Mouse (Mus musculus) ovary, postnatal 10 days (tissue): ENCODE results near the gene Pop4.
A peak's percentile ranks its signal among the peaks of the same experiment; 100 is the strongest.

ENCODE experiments used
- DNase-seq: peaks from one replicate; pipeline ENCODE4 v3.0.0; 2022; ENCODE audit warnings: low spot score

Pop4 gene

GRCm38 (mm10) chr7:38219526-38219925, 51.7 kb downstream of the Pop4 start:
- no peak for DNase-seq

- DNase-seq, result no peak
Measured at GRCm38 (mm10) chr7:38218631-38219367, 52.4 kb downstream of the Pop4 start.

GRCm38 (mm10) chr7:38217417-38218171, 53.6 kb downstream of the Pop4 start:
- peak; percentile 24 for DNase-seq

- no peak for DNase-seq
Measured at GRCm38 (mm10) chr7:38215697-38216096, 55.5 kb downstream of the Pop4 start.

GRCm38 (mm10) chr7:38215281-38215680, 55.9 kb downstream of the Pop4 start:
- DNase-seq, result no peak

GRCm38 (mm10) chr7:38214473-38215214, 56.6 kb downstream of the Pop4 start:
- DNase-seq, result no peak

- DNase-seq, result no peak
Measured at GRCm38 (mm10) chr7:38212651-38213062, 58.6 kb downstream of the Pop4 start.
